Mouse (Mus musculus) MEL (cell line): Measurements from ENCODE around the gene Tmem150c. TPM values are rescaled to one million over a fixed set of nuclear protein-coding genes. Genes with fewer than 3 reads are reported as not detected.

Experiments used
- DNase-seq: peaks from one replicate; pipeline ENCODE4 v3.0.0; 2011; ENCODE audit warnings: low read depth, low spot score
- H3K27ac ChIP-seq: 2 replicates; pipeline ENCODE4 v1.5.1; 2012; ENCODE audit warnings: low read depth, mild to moderate bottlenecking, control low read depth, low read length, moderate library complexity; ENCODE audit not compliant: control insufficient read depth
- H3K27me3 ChIP-seq, 2 experiments: fragments of 150-350 bp in 1 of 2; sonication (generic) in 1 of 2; 2 replicates each; pipeline ENCODE4 v1.6.1; 2012; ENCODE audit warnings: low read length in 2 of 2, mild to moderate bottlenecking in 2 of 2, improper control_type of control experiment in 1 of 2, moderate library complexity in 1 of 2; ENCODE audit not compliant: insufficient read depth in 2 of 2, control insufficient read depth in 1 of 2
- H3K36me3 ChIP-seq, 2 experiments: 2 replicates each; pipeline ENCODE4 v1.6.1; 2012 to 2014; ENCODE audit warnings: low read length in 2 of 2, improper control_type of control experiment in 1 of 2, inconsistent platforms in 1 of 2, mild to moderate bottlenecking in 1 of 2; ENCODE audit not compliant: insufficient read depth in 2 of 2, control insufficient read depth in 1 of 2
- H3K4me1 ChIP-seq, 2 experiments: fragments of 150-350 bp in 1 of 2; sonication (generic) in 1 of 2; 2 replicates each; pipeline ENCODE4 v1.6.1; 2012; ENCODE audit warnings: low read length in 2 of 2, improper control_type of control experiment in 1 of 2, mild to moderate bottlenecking in 1 of 2; ENCODE audit not compliant: insufficient read depth in 2 of 2, control insufficient read depth in 1 of 2
- H3K4me3 ChIP-seq, 2 experiments: fragments of 150-350 bp in 1 of 2; sonication (generic) in 1 of 2; 2 replicates each; pipeline ENCODE4 v1.5.1; 2012; ENCODE audit warnings: low read depth in 2 of 2, low read length in 2 of 2, mild to moderate bottlenecking in 2 of 2, moderate library complexity in 2 of 2, control low read depth in 1 of 2, improper control_type of control experiment in 1 of 2; ENCODE audit not compliant: control insufficient read depth in 1 of 2, insufficient read depth in 1 of 2
- H3K79me2 ChIP-seq: 2 replicates; pipeline ENCODE4 v1.6.1; 2012; ENCODE audit warnings: mild to moderate bottlenecking, low read length, moderate library complexity; ENCODE audit not compliant: control insufficient read depth, poor library complexity, insufficient read depth
- H3K9ac ChIP-seq: 2 replicates; pipeline ENCODE4 v1.6.1; 2012; ENCODE audit warnings: low read depth, mild to moderate bottlenecking, control low read depth, low read length, moderate library complexity; ENCODE audit not compliant: control insufficient read depth, poor library complexity, severe bottlenecking
- H3K9me3 ChIP-seq: fragments of 150-350 bp; sonication (generic); replicated peaks from 2 replicates; pipeline ENCODE4 v1.6.1; 2012; ENCODE audit warnings: mild to moderate bottlenecking, low read length, improper control_type of control experiment, moderate library complexity; ENCODE audit not compliant: insufficient read depth
- CHD1 ChIP-seq: IDR thresholded peaks from 2 replicates; pipeline ENCODE4 v1.6.1; 2012; ENCODE audit warnings: low read depth, mild to moderate bottlenecking, inconsistent platforms, low read length, improper control_type of control experiment
- CHD2 ChIP-seq: IDR thresholded peaks from 2 replicates; pipeline ENCODE4 v1.6.1; 2011; ENCODE audit warnings: low read length, improper control_type of control experiment
- CTCF ChIP-seq, 3 experiments: IDR thresholded peaks in 2 of 3; conservative IDR thresholded peaks in 1 of 3; 2 replicates each; pipeline ENCODE4 v1.5.1; 2011 to 2012; ENCODE audit warnings: low read length in 3 of 3, low read depth in 2 of 3, mild to moderate bottlenecking in 2 of 3, improper control_type of control experiment in 1 of 3, inconsistent platforms in 1 of 3, mixed read lengths in 1 of 3, moderate library complexity in 1 of 3; ENCODE audit not compliant: control insufficient read depth in 1 of 3, insufficient read depth in 1 of 3, poor library complexity in 1 of 3, severe bottlenecking in 1 of 3
- E2F4 ChIP-seq: IDR thresholded peaks from 2 replicates; pipeline ENCODE4 v1.6.1; 2011; ENCODE audit warnings: low read depth, low read length, improper control_type of control experiment, borderline replicate concordance
- ELF1 ChIP-seq: IDR thresholded peaks from 2 replicates; pipeline ENCODE4 v1.6.1; 2014; ENCODE audit warnings: low read depth, mild to moderate bottlenecking, inconsistent platforms, low read length, improper control_type of control experiment, moderate library complexity
- EP300 ChIP-seq, 2 experiments: IDR thresholded peaks; 2 replicates each; pipeline ENCODE4 v1.6.1; 2011; ENCODE audit warnings: improper control_type of control experiment in 2 of 2, low read length in 2 of 2, low read depth in 1 of 2, mild to moderate bottlenecking in 1 of 2
- ETS1 ChIP-seq: IDR thresholded peaks from 2 replicates; pipeline ENCODE4 v1.6.1; 2012; ENCODE audit warnings: low read depth, mild to moderate bottlenecking, inconsistent platforms, low read length, improper control_type of control experiment, moderate library complexity
- GABPA ChIP-seq: IDR thresholded peaks from 2 replicates; pipeline ENCODE4 v1.6.1; 2012; ENCODE audit warnings: low read depth, mild to moderate bottlenecking, inconsistent platforms, low read length, improper control_type of control experiment, moderate library complexity
- GATA1 ChIP-seq: IDR thresholded peaks from 2 replicates; pipeline ENCODE4 v1.6.1; 2011; ENCODE audit warnings: low read depth, low read length, improper control_type of control experiment
- HCFC1 ChIP-seq: IDR thresholded peaks from 2 replicates; pipeline ENCODE4 v1.6.1; 2012; ENCODE audit warnings: low read depth, mild to moderate bottlenecking, inconsistent platforms, low read length, improper control_type of control experiment, moderate library complexity
- JUND ChIP-seq: IDR thresholded peaks from 2 replicates; pipeline ENCODE4 v1.6.1; 2011; ENCODE audit warnings: low read depth, mild to moderate bottlenecking, improper control_type of control experiment, low read length
- KAT2A ChIP-seq: conservative IDR thresholded peaks from 2 replicates; pipeline ENCODE4 v1.6.1; 2012; ENCODE audit warnings: low read depth, low read length, improper control_type of control experiment, inconsistent platforms
- MAFK ChIP-seq: IDR thresholded peaks from 2 replicates; pipeline ENCODE4 v1.6.1; 2011; ENCODE audit warnings: low read depth, mild to moderate bottlenecking, low read length, improper control_type of control experiment, borderline replicate concordance
- MAX ChIP-seq: IDR thresholded peaks from 2 replicates; pipeline ENCODE4 v1.6.1; 2011; ENCODE audit warnings: low read length, improper control_type of control experiment
- MAZ ChIP-seq: IDR thresholded peaks from 2 replicates; pipeline ENCODE4 v1.6.1; 2012; ENCODE audit warnings: low read depth, mild to moderate bottlenecking, inconsistent platforms, low read length, improper control_type of control experiment
- MEF2A ChIP-seq: IDR thresholded peaks from 2 replicates; pipeline ENCODE4 v1.6.1; 2014; ENCODE audit warnings: low read depth, mild to moderate bottlenecking, inconsistent platforms, low read length, improper control_type of control experiment; ENCODE audit not compliant: poor library complexity, insufficient replicate concordance, severe bottlenecking; ENCODE audit errors: extremely low read depth
- MXI1 ChIP-seq: IDR thresholded peaks from 2 replicates; pipeline ENCODE4 v1.6.1; 2011; ENCODE audit warnings: mild to moderate bottlenecking, low read depth, low read length, improper control_type of control experiment
- MYB ChIP-seq: IDR thresholded peaks from 2 replicates; pipeline ENCODE4 v1.6.1; 2011; ENCODE audit warnings: mild to moderate bottlenecking, low read depth, low read length, improper control_type of control experiment
- MYC ChIP-seq: IDR thresholded peaks from 2 replicates; pipeline ENCODE4 v1.6.1; 2011; ENCODE audit warnings: low read depth, mild to moderate bottlenecking, low read length, improper control_type of control experiment, moderate library complexity
- NELFE ChIP-seq: IDR thresholded peaks from 2 replicates; pipeline ENCODE4 v1.6.1; 2011; ENCODE audit warnings: low read depth, low read length, improper control_type of control experiment
- NRF1 ChIP-seq: IDR thresholded peaks from 2 replicates; pipeline ENCODE4 v1.6.1; 2014; ENCODE audit warnings: low read depth, mild to moderate bottlenecking, inconsistent platforms, low read length, improper control_type of control experiment, moderate library complexity; ENCODE audit not compliant: poor library complexity, insufficient read depth, severe bottlenecking
- POLR2A ChIP-seq, 2 experiments: IDR thresholded peaks; 2 replicates each; pipeline ENCODE4 v1.6.1; 2011 to 2012; ENCODE audit warnings: low read length in 2 of 2, mild to moderate bottlenecking in 2 of 2, control low read depth in 1 of 2, improper control_type of control experiment in 1 of 2, low read depth in 1 of 2, moderate library complexity in 1 of 2; ENCODE audit not compliant: control insufficient read depth in 1 of 2, insufficient read depth in 1 of 2, poor library complexity in 1 of 2
- POLR2AphosphoS2 ChIP-seq: IDR thresholded peaks from 2 replicates; pipeline ENCODE4 v1.6.1; 2011; ENCODE audit warnings: low read length, improper control_type of control experiment
- POLR2AphosphoS5 ChIP-seq: IDR thresholded peaks from 2 replicates; pipeline ENCODE4 v1.6.1; 2012; ENCODE audit warnings: low read depth, borderline replicate concordance, mild to moderate bottlenecking, inconsistent platforms, low read length, moderate library complexity, mixed read lengths
- RAD21 ChIP-seq: IDR thresholded peaks from 2 replicates; pipeline ENCODE4 v1.6.1; 2011; ENCODE audit warnings: mild to moderate bottlenecking, low read depth, low read length, improper control_type of control experiment
- RCOR1 ChIP-seq: IDR thresholded peaks from 2 replicates; pipeline ENCODE4 v1.6.1; 2012; ENCODE audit warnings: low read depth, mild to moderate bottlenecking, inconsistent platforms, low read length, improper control_type of control experiment
- SIN3A ChIP-seq: IDR thresholded peaks from 2 replicates; pipeline ENCODE4 v1.6.1; 2012; ENCODE audit warnings: low read length, improper control_type of control experiment, inconsistent platforms
- SMC3 ChIP-seq: IDR thresholded peaks from 2 replicates; pipeline ENCODE4 v1.6.1; 2011; ENCODE audit warnings: low read depth, low read length, improper control_type of control experiment
- TAL1 ChIP-seq: IDR thresholded peaks from 2 replicates; pipeline ENCODE4 v1.6.1; 2012; ENCODE audit warnings: mild to moderate bottlenecking, inconsistent platforms, low read length, moderate library complexity, mixed read lengths
- TBP ChIP-seq: IDR thresholded peaks from 2 replicates; pipeline ENCODE4 v1.8.0; 2011; ENCODE audit warnings: low read depth, low read length, improper control_type of control experiment
- TCF12 ChIP-seq: IDR thresholded peaks from 2 replicates; pipeline ENCODE4 v1.6.1; 2014; ENCODE audit warnings: low read depth, mild to moderate bottlenecking, inconsistent platforms, low read length, improper control_type of control experiment, moderate library complexity
- UBTF ChIP-seq: IDR thresholded peaks from 2 replicates; pipeline ENCODE4 v1.6.1; 2012; ENCODE audit warnings: low read depth, mild to moderate bottlenecking, inconsistent platforms, low read length, improper control_type of control experiment, moderate library complexity, borderline replicate concordance; ENCODE audit not compliant: insufficient read depth
- USF1 ChIP-seq: IDR thresholded peaks from 2 replicates; pipeline ENCODE4 v1.6.1; 2014; ENCODE audit warnings: low read depth, mild to moderate bottlenecking, inconsistent platforms, low read length, improper control_type of control experiment, moderate library complexity
- USF2 ChIP-seq, 2 experiments: IDR thresholded peaks; 2 replicates each; pipeline ENCODE4 v1.6.1; 2011 to 2012; ENCODE audit warnings: improper control_type of control experiment in 2 of 2, low read length in 2 of 2, borderline replicate concordance in 1 of 2, inconsistent platforms in 1 of 2, low read depth in 1 of 2, mild to moderate bottlenecking in 1 of 2; ENCODE audit not compliant: insufficient read depth in 1 of 2
- ZC3H11A ChIP-seq: IDR thresholded peaks from 2 replicates; pipeline ENCODE4 v1.6.1; 2012; ENCODE audit warnings: low read depth, mild to moderate bottlenecking, inconsistent platforms, low read length, improper control_type of control experiment
- ZKSCAN1 ChIP-seq: IDR thresholded peaks from 2 replicates; pipeline ENCODE4 v1.6.1; 2012; ENCODE audit warnings: low read depth, mild to moderate bottlenecking, inconsistent platforms, low read length, improper control_type of control experiment, moderate library complexity
- ZMIZ1 ChIP-seq: IDR thresholded peaks from 2 replicates; pipeline ENCODE4 v1.6.1; 2012; ENCODE audit warnings: low read depth, mild to moderate bottlenecking, inconsistent platforms, low read length, improper control_type of control experiment, moderate library complexity
- ZNF384 ChIP-seq: IDR thresholded peaks from 2 replicates; pipeline ENCODE4 v1.6.1; 2012; ENCODE audit warnings: low read depth, mild to moderate bottlenecking, inconsistent platforms, low read length, improper control_type of control experiment
- polyA plus RNA-seq, 2 experiments: library from polyadenylated mRNA; stranded (reverse) in 1 of 2; unstranded in 1 of 2; fragments of >175 nt in 1 of 2; fragments of >200 nt in 1 of 2; gene quantifications; 2 replicates each; pipeline versions ENCODE4 v1.2.1 to v1.2.4; 2012; ENCODE audit warnings: low replicate concordance in 2 of 2, low read depth in 1 of 2; ENCODE audit not compliant: insufficient read length in 2 of 2, insufficient read depth in 1 of 2, missing spikeins in 1 of 2
- total RNA-seq: library from RNA; depleted of rRNA; stranded (reverse); fragments of 300-350 nt; gene quantifications from 2 replicates; pipeline ENCODE4 v1.2.3, GENCODE M21; 2012

Gene Tmem150c
- total and polyA plus RNA-seq, 3 experiments = 0.04 to 0.06 TPM; not detected in 1

DNA sequence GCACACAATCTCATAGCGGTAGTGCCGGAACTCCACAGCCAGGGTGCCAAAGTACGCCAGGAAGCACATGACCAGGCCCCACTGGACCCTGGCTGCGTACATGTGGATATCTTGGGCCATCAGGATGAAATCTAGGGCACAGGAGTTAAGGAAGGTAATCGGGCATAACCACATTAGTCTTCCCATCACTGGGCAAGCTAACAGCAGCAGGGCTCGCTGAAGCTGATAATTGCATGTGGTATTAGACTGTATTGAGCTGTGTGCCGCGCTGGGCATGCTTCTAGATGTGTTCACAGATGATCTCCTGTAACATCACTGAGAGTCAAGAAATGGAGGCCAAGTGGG is 79.7 kb downstream of the Tmem150c start:
- peaks cover 0 to 6% of the 10 kb centered on the region in 2 experiments; a peak in 2 of 4 replicates for H3K4me1 ChIP-seq
- H3K27me3 ChIP-seq = no peaks in the 10 kb centered on the region
- DNase-seq = no peak
- H3K9ac ChIP-seq = peak overlapping the region; percentile 62
- H3K9me3 ChIP-seq = no peaks in the 10 kb centered on the region
- H3K79me2 ChIP-seq = no peaks in the 10 kb centered on the region
- peak overlapping the region; percentile 71 to 93 for H3K4me3 ChIP-seq
- H3K27ac ChIP-seq = peak overlapping the region; percentile 43; the same call in 1 of the 2 replicates
- 0 out of 4 replicates have a peak, but pooled peaks cover 0 to 2% of the 10 kb centered on the region in 2 experiments for H3K36me3 ChIP-seq
- TF ChIP-seq MAZ (no peak), ZNF384 (no peak), MAFK (no peak), USF1 (peak; percentile 43; the same call in 1 of the 2 replicates), E2F4 (no peak), TCF12 (no peak), ZC3H11A (no peak), MYB (no peak), MAX (peak; percentile 10), MEF2A (no peak), RAD21 (no peak), ETS1 (no peak), ZMIZ1 (no peak), CHD2 (no peak), TBP (no peak), RCOR1 (no peak), CHD1 (no peak), TAL1 (0 out of 2 replicates have a peak, but pooled peaks have one; percentile 14), EP300 (IDR thresholded peaks at IDR 0.05; ENCODE audit: low read depth in 1 of 2, low read length in 2 of 2) (0 out of 4 replicates have a peak, but pooled peaks of 1 of the 2 experiments have one; percentile 5), NRF1 (no peak), KAT2A (no peak), HCFC1 (no peak), GABPA (no peak), POLR2AphosphoS2 (no peak), SIN3A (no peak), GATA1 (no peak), POLR2AphosphoS5 (0 out of 2 replicates have a peak, but pooled peaks have one; percentile 52), ELF1 (no peak), UBTF (no peak), JUND (no peak), NELFE (no peak), SMC3 (no peak), MYC (no peak), ZKSCAN1 (no peak), MXI1 (0 out of 2 replicates have a peak, but pooled peaks have one; percentile 7), POLR2A (IDR thresholded peaks at IDR 0.05; ENCODE audit: control insufficient read depth in 1 of 2, insufficient read depth in 1 of 2, low read depth in 1 of 2, low read length in 2 of 2, poor library complexity in 1 of 2) (no peak), CTCF (IDR thresholded peaks at IDR 0.05 in 2 of 3, conservative IDR thresholded peaks at IDR 0.05 in 1 of 3; ENCODE audit: control insufficient read depth in 1 of 3, insufficient read depth in 1 of 3, low read depth in 2 of 3, low read length in 3 of 3, poor library complexity in 1 of 3, severe bottlenecking in 1 of 3) (no peak), USF2 (IDR thresholded peaks at IDR 0.05; ENCODE audit: borderline replicate concordance in 1 of 2, insufficient read depth in 1 of 2, low read depth in 1 of 2, low read length in 2 of 2) (no peak)
